Mouse (Mus musculus) embryonic facial prominence, embryonic 10.5 days (tissue): Measurements from ENCODE around the gene Tnk2. TPM values are rescaled to one million over a fixed set of nuclear protein-coding genes. Genes with fewer than 3 reads are reported as not detected.

Experiments used
- DNase-seq: peaks from one replicate; pipeline ENCODE4 v3.0.0-alpha.2; 2017; ENCODE audit warnings: low spot score
- H3K27ac ChIP-seq: fragments of 300-500 bp; sonication (generic); replicated peaks from 2 replicates; pipeline ENCODE4 v1.5.1; 2016; ENCODE audit warnings: mild to moderate bottlenecking
- H3K27me3 ChIP-seq: fragments of 300-500 bp; sonication (generic); replicated peaks from 2 replicates; pipeline ENCODE4 v1.6.1; 2016; ENCODE audit warnings: low read depth, mild to moderate bottlenecking; ENCODE audit not compliant: poor library complexity, severe bottlenecking
- H3K36me3 ChIP-seq: fragments of 300-500 bp; sonication (generic); replicated peaks from 2 replicates; pipeline ENCODE4 v1.6.1; 2016; ENCODE audit warnings: mild to moderate bottlenecking, moderate library complexity
- H3K4me1 ChIP-seq: fragments of 300-500 bp; sonication (generic); 2 replicates; pipeline ENCODE4 v1.6.1; 2016
- H3K4me3 ChIP-seq: fragments of 300-500 bp; sonication (generic); 2 replicates; pipeline ENCODE4 v1.5.1; 2016; ENCODE audit warnings: mild to moderate bottlenecking, moderate library complexity
- H3K9me3 ChIP-seq: fragments of 300-500 bp; sonication (generic); 2 replicates; pipeline ENCODE4 v1.6.1; 2016; ENCODE audit warnings: mild to moderate bottlenecking
- WGBS: fragments of 180-500 bp; shearing (Covaris S2); methylation state at CpG from one replicate; pipeline ENCODE4 v1.1.7; 2016; 5-methylcytosine and 5-hydroxymethylcytosine counted together
- polyA plus RNA-seq: library from polyadenylated mRNA; unstranded; fragments of >200 nt; fragmentation: Nextera tagmentation; extraction: Ambion mirVana; gene quantifications from 2 replicates; pipeline ENCODE4 v1.2.1, GENCODE M21; 2016

Tnk2 gene
- polyA plus RNA-seq, 1 experiment from 2014 or later, result 8.7 TPM

GRCm38 (mm10) chr16:32664211-32664610, 20.5 kb downstream of the Tnk2 start:
- Histone ChIP-seq H3K9me3 (no peaks in the 10 kb centered on the region), H3K4me3 (no peak overlapping the region), H3K4me1 (peaks cover 67% of the 10 kb centered on the region), H3K36me3 (peaks cover 28% of the 10 kb centered on the region), H3K27ac (no peak overlapping the region), H3K27me3 (no peaks in the 10 kb centered on the region)
- 75% methylated on average over 2 of the region's 2 CpGs for WGBS
- no peak for DNase-seq

DNA sequence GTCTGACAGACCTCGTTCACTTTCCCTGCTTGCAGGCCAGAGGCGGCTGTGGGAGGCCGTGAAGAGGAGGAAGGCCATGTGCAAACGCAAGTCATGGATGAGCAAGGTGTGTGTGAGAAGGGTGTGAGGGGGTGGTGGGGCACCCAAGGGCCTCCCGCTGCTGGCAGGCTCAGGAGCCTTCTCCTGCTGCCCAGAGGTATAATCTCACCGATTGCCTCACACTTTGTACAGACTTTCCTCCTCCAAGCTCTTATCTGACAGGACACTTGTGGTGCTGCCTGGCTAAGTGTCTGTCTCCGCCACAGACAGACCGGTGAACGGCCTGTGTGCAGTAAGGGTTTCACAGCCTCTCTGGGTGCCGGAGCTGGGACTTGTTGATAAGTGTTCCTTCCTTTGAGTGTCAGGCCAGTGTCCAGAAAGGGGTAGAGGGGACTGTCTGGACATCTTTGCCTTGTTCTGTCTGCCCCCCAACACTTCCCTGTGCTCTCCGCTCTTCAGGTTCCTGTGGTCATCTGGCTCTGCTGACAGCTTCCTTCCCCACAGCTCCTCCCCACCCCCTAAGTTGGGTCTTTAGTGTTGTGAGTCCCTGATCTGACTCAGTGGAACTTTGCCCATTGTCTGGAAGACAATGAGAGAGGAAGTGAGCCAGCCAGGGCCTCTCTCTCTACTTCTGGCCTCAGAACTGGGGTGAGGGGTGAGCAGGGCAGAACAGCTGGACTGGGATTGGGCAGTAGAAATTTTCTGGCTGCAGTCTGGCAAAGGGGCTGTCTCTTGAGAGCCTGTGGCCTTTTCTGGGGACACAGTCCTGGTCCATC, 22.4 kb downstream of the Tnk2 start:
- no peak overlapping the region for H3K4me3 ChIP-seq
- no peaks in the 10 kb centered on the region for H3K27me3 ChIP-seq
- peaks cover 49% of the 10 kb centered on the region for H3K4me1 ChIP-seq
- DNase-seq, result no peak
- peak overlapping the region; percentile 73 for H3K27ac ChIP-seq
- WGBS, result 61% methylated on average over 11 of the region's 11 CpGs
- peaks cover 47% of the 10 kb centered on the region for H3K36me3 ChIP-seq
- H3K9me3 ChIP-seq, result no peaks in the 10 kb centered on the region

DNA sequence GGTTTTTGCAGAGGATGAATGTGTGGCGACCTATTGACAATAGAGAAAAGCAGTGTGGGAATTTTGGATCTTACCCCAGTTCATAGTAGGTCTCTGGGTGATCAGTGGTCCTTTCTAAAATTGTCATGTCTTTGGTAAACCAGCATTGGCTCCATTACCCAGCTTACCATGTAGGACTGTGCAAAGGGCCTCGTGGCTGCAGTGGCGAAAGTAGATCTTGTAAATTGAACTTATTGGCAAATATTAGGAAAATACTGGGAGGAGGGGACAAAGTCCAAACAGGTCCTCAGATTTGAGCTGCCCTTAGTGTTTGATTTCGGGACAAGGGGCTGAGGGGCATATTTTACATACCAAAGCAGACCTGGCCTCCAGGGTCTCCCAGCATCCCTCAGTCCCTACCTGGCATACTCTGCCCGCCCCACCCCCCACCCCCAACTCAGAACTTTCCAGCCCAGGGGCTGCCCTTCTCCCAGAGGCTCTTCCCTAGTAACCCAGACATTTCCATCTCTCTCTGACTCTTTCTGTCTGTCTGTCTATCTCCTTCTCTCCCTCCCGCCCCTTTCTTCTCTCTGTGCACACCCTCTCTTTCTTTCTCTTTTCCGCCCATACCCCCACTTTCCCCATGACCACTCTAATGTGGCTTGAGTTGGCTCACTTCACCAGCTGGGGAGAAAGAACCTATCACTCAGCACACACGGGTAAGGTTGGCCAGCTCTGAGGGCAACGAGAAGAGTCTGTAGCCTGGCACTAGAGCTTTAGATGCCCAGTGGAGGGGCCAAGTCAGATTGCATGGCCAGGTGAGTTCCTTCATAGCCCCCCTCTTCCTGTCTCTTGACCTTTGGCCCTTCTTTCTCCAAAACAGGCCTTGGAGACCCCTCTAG, 23.2 kb downstream of the Tnk2 start:
- DNase-seq, result no peak
- Histone ChIP-seq H3K27me3 (no peaks in the 10 kb centered on the region), H3K27ac (peak overlapping the region; percentile 73), H3K4me3 (no peak overlapping the region), H3K9me3 (no peaks in the 10 kb centered on the region), H3K36me3 (peaks cover 55% of the 10 kb centered on the region), H3K4me1 (peaks cover 44% of the 10 kb centered on the region)
- WGBS, result 68% methylated on average over 9 of the region's 9 CpGs

DNA sequence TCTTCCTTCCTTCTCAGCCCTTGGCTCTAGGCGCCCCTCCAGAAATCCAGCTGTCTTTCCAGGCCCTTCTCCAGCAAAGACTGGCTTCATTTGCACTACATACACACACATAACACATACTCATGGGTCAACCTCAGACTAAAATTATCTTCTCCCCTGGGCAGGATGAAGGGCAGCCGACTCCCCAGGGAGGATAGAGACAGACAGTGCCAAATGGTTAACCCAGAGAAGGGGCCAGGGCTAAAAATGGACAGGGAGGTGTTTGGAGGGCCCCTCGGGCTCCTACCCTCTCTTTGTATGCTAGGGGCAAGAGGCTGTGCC, 23.8 kb downstream of the Tnk2 start:
- Histone ChIP-seq H3K4me3 (no peak overlapping the region), H3K27ac (peak overlapping the region; percentile 73; the same call in 1 of the 2 replicates), H3K27me3 (no peaks in the 10 kb centered on the region), H3K4me1 (peaks cover 41% of the 10 kb centered on the region), H3K9me3 (no peaks in the 10 kb centered on the region), H3K36me3 (peaks cover 61% of the 10 kb centered on the region)
- no peak for DNase-seq
- WGBS, result 76% methylated on average over 3 of the region's 3 CpGs

- peak overlapping the region; percentile 73; the same call in 1 of the 2 replicates for H3K27ac ChIP-seq
- 72% methylated on average over 10 of the region's 10 CpGs for WGBS
Measured at GRCm38 (mm10) chr16:32668030-32668429, 24.4 kb downstream of the Tnk2 start.

GRCm38 (mm10) chr16:32668472-32668871, 24.8 kb downstream of the Tnk2 start:
- DNase-seq, result no peak

More at GRCm38 (mm10) chr16:32668030-32668429, 24.4 kb downstream of the Tnk2 start:
- Histone ChIP-seq H3K36me3 (peaks cover 66% of the 10 kb centered on the region), H3K27me3 (no peaks in the 10 kb centered on the region), H3K4me1 (peaks cover 46% of the 10 kb centered on the region), H3K9me3 (no peaks in the 10 kb centered on the region), H3K4me3 (no peak overlapping the region)
- no peak for DNase-seq

GRCm38 (mm10) chr16:32669243-32669642, 25.6 kb downstream of the Tnk2 start:
- Histone ChIP-seq H3K36me3 (peaks cover 72% of the 10 kb centered on the region), H3K9me3 (no peaks in the 10 kb centered on the region), H3K4me3 (no peak overlapping the region), H3K27ac (no peak overlapping the region), H3K27me3 (no peaks in the 10 kb centered on the region), H3K4me1 (peaks cover 38% of the 10 kb centered on the region)
- DNase-seq, result no peak
- WGBS, result 93% methylated on average over 10 of the region's 10 CpGs

More at GRCm38 (mm10) chr16:32668472-32668871, 24.8 kb downstream of the Tnk2 start:
- H3K27ac ChIP-seq, result 0 out of 2 replicates have a peak overlapping the region, but pooled peaks have one; percentile 73
- no peaks in the 10 kb centered on the region for H3K27me3 ChIP-seq
- no peak overlapping the region for H3K4me3 ChIP-seq
- no peaks in the 10 kb centered on the region for H3K9me3 ChIP-seq
- peaks cover 71% of the 10 kb centered on the region for H3K36me3 ChIP-seq
- 75% methylated on average over 4 of the region's 4 CpGs for WGBS
- H3K4me1 ChIP-seq, result peaks cover 42% of the 10 kb centered on the region

DNA sequence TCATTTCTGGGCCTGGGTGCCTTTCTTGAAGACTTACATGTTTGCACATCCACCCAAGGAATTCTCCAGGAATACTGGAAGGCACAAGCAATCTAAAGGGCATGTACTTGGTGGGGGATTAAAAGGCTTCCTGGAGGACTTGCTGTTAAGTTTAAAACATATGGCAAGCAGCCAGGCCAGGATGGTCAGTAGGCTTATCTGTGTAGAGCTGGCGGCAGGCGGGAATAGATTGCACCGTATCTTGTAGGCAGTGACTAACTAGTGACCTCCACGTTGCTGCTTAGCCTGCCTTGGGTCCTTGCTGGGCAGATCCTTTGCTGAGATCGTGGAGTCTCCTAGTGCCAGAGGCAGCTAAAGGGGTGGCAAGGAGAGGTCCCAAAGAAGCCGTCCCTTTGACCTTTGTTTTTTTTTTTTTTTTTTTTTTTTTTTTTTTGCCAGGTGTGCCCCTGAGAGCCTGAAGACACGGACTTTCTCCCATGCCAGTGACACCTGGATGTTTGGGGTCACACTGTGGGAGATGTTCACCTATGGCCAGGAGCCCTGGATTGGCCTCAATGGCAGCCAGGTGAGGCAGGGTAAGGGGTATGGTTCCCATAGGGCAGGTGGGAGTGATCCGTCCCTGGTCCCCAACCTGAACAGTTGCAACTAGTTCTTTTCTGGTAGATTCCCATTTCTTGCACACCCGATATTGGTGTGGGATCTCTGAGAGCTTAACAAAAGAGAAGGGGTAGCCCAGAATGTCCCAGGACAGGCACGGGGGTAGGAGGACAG, 26.9 kb downstream of the Tnk2 start:
- no peaks in the 10 kb centered on the region for H3K27me3 ChIP-seq

DNA sequence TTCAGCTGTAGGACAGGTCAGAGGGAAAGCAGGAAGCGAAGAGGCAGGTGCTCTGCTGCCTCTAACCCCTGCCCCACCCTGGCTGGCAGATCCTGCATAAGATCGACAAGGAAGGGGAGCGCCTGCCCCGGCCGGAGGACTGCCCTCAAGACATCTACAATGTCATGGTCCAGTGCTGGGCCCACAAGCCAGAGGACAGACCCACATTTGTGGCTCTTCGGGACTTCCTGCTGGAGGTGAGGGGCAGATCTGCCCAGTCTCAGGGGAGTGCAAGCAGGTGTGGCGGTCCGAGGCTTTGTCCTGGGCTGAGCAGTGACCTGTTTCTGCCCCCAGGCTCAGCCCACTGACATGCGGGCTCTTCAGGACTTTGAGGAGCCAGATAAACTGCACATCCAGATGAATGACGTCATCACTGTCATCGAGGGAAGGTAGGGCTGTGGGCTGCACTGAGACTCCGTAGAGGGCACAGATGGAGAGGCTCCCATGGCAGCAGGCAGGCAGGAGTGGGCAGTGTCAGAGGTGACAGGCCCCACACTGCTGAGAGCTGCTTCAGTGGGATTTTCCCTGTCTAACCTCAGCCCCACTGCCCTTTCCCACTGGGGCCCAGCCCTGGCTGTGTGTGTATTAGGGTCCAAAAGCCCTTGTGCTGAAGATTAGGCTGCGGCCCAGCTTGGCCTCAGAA, 27.7 kb downstream of the Tnk2 start:
- H3K36me3 ChIP-seq, result peaks cover 85% of the 10 kb centered on the region
- DNase-seq, result no peak
- WGBS, result 84% methylated on average over 13 of the region's 13 CpGs

More for the DNA sequence above, 26.9 kb downstream of the Tnk2 start:
- WGBS, result 93% methylated on average over 10 of the region's 10 CpGs
- H3K36me3 ChIP-seq, result peaks cover 82% of the 10 kb centered on the region
- no peak overlapping the region for H3K27ac ChIP-seq
- no peaks in the 10 kb centered on the region for H3K9me3 ChIP-seq
- H3K4me3 ChIP-seq, result no peak overlapping the region
- DNase-seq, result no peak
- H3K4me1 ChIP-seq, result peaks cover 38% of the 10 kb centered on the region

DNA sequence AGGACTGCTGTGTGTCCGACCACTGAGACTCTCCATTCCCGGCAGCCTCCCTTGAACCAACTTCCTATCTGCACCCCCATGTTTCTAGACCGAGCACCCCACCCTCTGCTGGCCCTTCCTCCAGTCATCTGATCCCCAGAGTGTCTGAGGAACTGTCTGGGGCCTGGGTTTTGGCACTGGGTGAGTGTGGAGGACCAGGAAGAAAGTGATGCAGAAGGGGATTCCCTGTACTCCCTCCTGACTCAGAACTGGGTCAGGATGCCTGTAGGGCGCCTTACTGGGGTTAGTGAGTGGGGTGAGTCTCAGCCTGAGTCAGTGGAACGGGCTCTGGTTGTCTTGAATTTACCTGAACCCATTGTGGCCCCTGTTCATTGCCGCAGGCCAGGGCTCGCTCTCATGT, 28.6 kb downstream of the Tnk2 start:
- WGBS, result 84% methylated on average over 7 of the region's 7 CpGs
- Histone ChIP-seq H3K36me3 (peaks cover 93% of the 10 kb centered on the region), H3K27me3 (no peaks in the 10 kb centered on the region), H3K27ac (no peak overlapping the region), H3K9me3 (no peaks in the 10 kb centered on the region), H3K4me1 (peaks cover 21% of the 10 kb centered on the region), H3K4me3 (no peak overlapping the region)
- DNase-seq, result no peak

More for the DNA sequence above, 27.7 kb downstream of the Tnk2 start:
- Histone ChIP-seq H3K27me3 (no peaks in the 10 kb centered on the region), H3K4me3 (no peak overlapping the region), H3K9me3 (no peaks in the 10 kb centered on the region), H3K4me1 (peaks cover 30% of the 10 kb centered on the region), H3K27ac (no peak overlapping the region)

DNA sequence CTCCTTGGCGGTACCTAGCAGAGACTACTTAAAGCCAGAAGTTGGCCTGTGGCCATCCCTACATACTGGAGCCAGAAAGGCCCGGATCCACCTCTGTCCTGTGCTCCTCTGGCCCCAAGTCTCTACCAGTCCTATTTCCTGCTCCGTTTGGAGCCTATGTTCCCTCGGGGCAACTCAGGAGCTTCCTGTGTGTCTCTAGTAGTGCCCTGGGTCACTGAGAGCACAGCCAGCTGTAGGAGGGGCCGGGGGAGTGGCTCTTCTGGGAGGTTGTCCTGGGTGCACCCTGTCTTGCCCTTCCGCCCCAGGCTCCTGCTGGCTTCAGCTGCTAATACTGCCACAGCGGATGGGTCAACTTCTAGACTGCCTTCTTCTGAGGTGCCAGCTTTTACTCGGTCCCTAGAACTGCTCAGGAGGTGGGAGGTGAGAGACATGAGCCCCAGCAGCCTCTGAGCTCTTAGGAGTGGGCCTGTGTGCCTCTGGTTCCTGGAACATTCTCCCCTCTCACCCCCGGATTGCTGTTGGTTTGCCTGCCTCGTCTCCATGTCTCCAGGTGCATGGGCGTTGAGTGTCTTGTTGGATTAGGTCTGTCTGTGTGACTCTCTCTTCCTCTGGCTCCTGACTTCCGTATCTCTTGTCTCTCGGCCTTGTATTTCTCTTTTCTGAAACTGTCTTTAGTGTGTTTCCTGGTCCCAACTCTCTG, 29.3 kb downstream of the Tnk2 start:
- H3K27ac ChIP-seq, result 0 out of 2 replicates have a peak overlapping the region, but pooled peaks have one; percentile 19
- no peak for DNase-seq
- no peak overlapping the region for H3K4me3 ChIP-seq
- peaks cover 96% of the 10 kb centered on the region for H3K36me3 ChIP-seq
- peaks cover 15% of the 10 kb centered on the region for H3K4me1 ChIP-seq
- 71% methylated on average over 13 of the region's 13 CpGs for WGBS
- no peaks in the 10 kb centered on the region for H3K27me3 ChIP-seq
- H3K9me3 ChIP-seq, result no peaks in the 10 kb centered on the region
